Mouse (Mus musculus) testis, adult 2 months (tissue): ENCODE measurements around the gene Pdlim1.

ENCODE experiments used
- CTCF ChIP-seq: fragments of 200-500 bp; IDR thresholded peaks from 2 replicates; pipeline ENCODE4 v1.5.1; 2012; ENCODE audit warnings: low read depth, mild to moderate bottlenecking, inconsistent platforms, low read length, moderate library complexity; ENCODE audit not compliant: control insufficient read depth, insufficient read depth, insufficient replicate concordance
- POLR2A ChIP-seq: fragments of 200-500 bp; IDR thresholded peaks from 2 replicates; pipeline ENCODE4 v1.6.1; 2012; ENCODE audit warnings: low read depth, mild to moderate bottlenecking, inconsistent platforms, low read length, moderate library complexity; ENCODE audit not compliant: control insufficient read depth

GRCm38 (mm10) chr19:40277494-40277893 lies 5.9 kb upstream of the Pdlim1 start:
- TF ChIP-seq CTCF (no peak), POLR2A (no peak)
